Mouse (Mus musculus) liver, postnatal 0 days (tissue): Measurements from ENCODE around the gene Dlgap4.

Source experiments
- CTCF ChIP-seq: sonication (generic); IDR thresholded peaks from 2 replicates; pipeline ENCODE4 v1.5.1; 2016; ENCODE audit warnings: antibody characterized with exemption, low read depth
- EP300 ChIP-seq: IDR thresholded peaks from 2 replicates; pipeline ENCODE4 v1.6.1; 2016; ENCODE audit warnings: antibody characterized with exemption, low read depth, mild to moderate bottlenecking

DNA sequence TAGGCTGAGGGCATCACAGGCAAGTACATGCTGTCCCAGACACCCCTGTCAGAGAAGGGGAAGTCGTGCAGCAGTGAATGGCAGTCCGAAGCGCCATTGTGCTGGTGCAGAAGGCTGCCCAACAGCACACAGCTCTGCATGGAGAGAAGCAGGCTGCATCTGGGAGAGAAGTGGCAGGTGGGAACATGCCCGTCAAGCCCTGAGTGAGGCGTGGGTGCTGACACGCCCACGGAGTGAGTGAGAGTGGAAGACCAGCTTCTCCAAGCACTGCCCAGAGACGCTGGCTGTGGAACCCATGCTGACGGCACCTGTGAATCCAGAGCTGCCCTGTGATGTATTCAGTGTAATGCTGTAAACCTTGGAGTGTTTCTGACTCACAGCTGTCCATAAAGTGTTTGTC, 143.4 kb downstream of the Dlgap4 start:
- no peak for TF ChIP-seq CTCF
- no peak for TF ChIP-seq EP300
